Mouse (Mus musculus): ENCODE results near the gene Hsd11b2. TPM values are rescaled to one million over a fixed set of nuclear protein-coding genes. Genes with fewer than 3 reads are reported as not detected.

Hsd11b2 gene
- polyA plus RNA-seq (2015; fragmentation: Nextera tagmentation; extraction: Ambion mirVana), result 7.2 and 9.7 TPM in 2 replicates

DNA sequence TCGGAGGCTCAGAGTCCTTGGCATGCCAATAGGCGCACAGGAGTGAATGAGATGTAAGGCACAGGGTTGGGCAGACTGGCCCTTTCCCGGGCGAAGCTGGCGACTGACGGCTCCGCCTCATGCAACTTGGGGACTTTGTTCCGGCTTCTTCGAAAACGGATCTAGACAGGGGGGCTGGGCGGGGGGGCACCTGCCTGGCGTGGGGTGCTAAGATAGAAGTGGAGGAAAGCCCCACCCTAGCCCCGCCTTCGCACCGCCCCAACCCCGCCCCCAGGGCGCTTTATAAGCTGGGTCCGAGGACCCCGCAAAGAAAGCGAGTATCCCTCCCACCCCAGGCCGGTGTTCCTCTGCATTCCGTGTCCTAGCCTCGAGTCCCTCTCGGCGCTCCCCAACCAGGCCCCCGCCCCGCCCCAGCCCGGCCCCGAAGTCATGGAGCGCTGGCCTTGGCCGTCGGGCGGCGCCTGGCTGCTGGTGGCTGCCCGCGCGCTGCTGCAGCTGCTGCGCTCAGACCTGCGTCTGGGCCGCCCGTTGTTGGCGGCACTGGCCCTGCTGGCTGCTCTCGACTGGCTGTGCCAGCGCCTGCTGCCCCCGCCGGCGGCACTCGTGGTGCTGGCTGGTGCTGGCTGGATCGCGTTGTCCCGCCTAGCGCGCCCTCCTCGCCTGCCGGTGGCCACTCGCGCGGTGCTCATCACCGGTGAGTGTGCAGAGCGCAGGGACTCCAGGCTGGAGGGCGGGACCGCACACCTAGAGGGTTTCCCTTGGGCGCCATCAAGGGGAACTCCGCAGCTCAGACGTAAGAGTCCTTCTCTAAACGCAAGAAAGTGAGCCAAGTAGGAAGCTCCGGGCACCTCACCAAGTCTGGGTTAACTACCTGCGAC, at the start of gene Hsd11b2:
TSS of gene Hsd11b2 (plus strand) at position 320 of the 878 bp plus-strand sequence.
- under 1% methylated on average over 68 of the region's 68 CpGs for WGBS
- ATAC-seq (ENCODE audit: low FRiP score, low read depth), result peak; percentile 64
- no peaks in the 10 kb centered on the region for H3K36me3 ChIP-seq

DNA sequence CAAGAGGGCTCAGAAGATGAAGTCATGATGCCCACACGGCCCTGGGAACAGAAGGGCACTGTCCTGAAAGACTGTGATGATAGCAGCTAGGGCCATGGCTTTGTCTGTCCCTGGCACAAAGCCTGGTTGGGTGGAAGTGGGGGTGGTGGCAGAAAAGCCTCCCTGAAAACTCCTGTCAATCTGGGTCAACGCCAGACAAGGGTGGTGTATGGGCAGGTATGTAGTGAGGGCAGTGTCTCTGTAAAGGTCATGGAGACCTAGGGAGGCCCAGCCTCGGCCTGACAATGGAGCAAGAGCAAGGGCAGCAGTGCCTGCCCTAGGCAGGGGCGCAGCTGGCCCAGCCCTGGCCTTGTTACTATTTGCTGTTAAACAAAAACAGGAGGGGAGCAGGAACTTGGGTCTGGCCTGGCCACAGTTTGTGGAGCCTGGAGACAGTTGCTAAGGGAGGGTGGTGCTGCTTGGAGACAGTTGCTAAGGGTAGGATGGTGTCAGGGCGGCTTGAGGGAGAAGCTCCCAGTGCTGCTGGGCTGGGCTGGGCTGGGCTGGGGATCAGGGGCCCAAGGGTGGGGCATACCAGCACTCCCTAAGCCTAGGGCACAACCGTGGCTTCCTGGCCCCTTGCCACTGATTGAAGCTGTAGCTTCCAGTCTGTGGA, 49.4 kb upstream of the Hsd11b2 start:
- peak overlapping the region; percentile 64 for H3K4me2 ChIP-seq
- H3K4me3 ChIP-seq, result peak overlapping the region; percentile 48
- H3K4me1 ChIP-seq (replicated peaks), result peaks cover 64% of the 10 kb centered on the region
- H3K27ac ChIP-seq (replicated peaks), result peak overlapping the region; percentile 78
- H3K27me3 ChIP-seq, result no peaks in the 10 kb centered on the region
- WGBS, result 13% methylated on average over 6 of the region's 6 CpGs
- peaks cover 5% of the 10 kb centered on the region; the same call in 1 of the 2 replicates for H3K36me3 ChIP-seq
- peak overlapping the region; percentile 64 for H3K9ac ChIP-seq
- no peaks in the 10 kb centered on the region for H3K9me3 ChIP-seq
- peak; percentile 28 for ATAC-seq (ENCODE audit: low FRiP score, low read depth)

More for the DNA sequence above, at the start of gene Hsd11b2:
- Histone ChIP-seq H3K27ac (replicated peaks) (peak within 1 kb of the TSS; percentile 29), H3K4me1 (replicated peaks) (peaks cover 40% of the 10 kb centered on the region), H3K4me2 (peak within 1 kb of the TSS; percentile 98), H3K9ac (peak within 1 kb of the TSS; percentile 42), H3K9me3 (no peaks in the 10 kb centered on the region), H3K4me3 (peak within 1 kb of the TSS; percentile 54), H3K27me3 (peaks cover 5% of the 10 kb centered on the region; the same call in 1 of the 2 replicates)

DNA sequence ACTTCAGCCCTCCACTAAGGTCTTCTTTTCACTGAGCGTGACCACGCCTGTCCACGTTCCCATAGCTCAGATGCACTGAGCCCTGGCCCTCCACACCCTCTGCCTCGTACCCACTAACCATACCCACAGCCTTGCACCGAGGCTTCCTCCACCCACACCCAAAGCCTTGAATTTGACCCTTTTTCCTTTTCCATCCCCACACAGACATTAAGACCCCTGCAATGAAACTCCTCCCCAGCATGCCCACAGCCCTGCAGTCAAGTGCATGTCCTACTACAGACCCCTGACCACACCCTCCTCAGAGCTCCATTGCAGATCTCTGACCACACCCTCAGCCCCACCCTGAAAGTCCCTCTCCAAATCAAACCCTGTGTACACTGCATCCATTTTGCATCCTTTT, 48.7 kb upstream of the Hsd11b2 start:
- 66% methylated on average over 5 of the region's 5 CpGs for WGBS
- H3K36me3 ChIP-seq, result peaks cover 5% of the 10 kb centered on the region; the same call in 1 of the 2 replicates
- peak overlapping the region; percentile 48 for H3K4me3 ChIP-seq
- H3K4me2 ChIP-seq, result peak overlapping the region; percentile 64
- no peaks in the 10 kb centered on the region for H3K27me3 ChIP-seq
- ATAC-seq (ENCODE audit: low FRiP score, low read depth), result no peak
- H3K9me3 ChIP-seq, result no peaks in the 10 kb centered on the region
- peak overlapping the region; percentile 64; the same call in 1 of the 2 replicates for H3K9ac ChIP-seq
- peaks cover 68% of the 10 kb centered on the region for H3K4me1 ChIP-seq (replicated peaks)
- peak overlapping the region; percentile 78 for H3K27ac ChIP-seq (replicated peaks)

DNA sequence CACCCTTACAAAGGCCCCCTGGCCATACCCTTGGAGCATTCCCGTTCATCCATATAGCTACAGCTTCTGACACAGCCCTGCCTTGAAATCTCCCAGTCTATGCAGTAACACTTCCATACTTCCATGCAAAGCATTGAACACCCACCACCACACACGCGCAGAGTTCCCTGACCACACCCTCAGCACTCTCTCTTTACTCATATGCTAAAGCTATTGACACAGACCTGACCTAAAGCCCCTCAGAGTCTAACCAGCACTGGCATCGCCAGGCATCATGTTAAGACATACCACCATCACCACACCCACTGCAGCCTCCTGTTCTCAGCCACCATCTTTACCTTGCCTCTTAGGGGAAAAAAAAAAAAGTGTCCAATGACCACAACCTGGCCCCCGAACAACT, 48.3 kb upstream of the Hsd11b2 start:
- Histone ChIP-seq H3K9ac (peak overlapping the region; percentile 64; the same call in 1 of the 2 replicates), H3K36me3 (peaks cover 5% of the 10 kb centered on the region; the same call in 1 of the 2 replicates), H3K9me3 (no peaks in the 10 kb centered on the region), H3K27me3 (no peaks in the 10 kb centered on the region), H3K4me3 (peak overlapping the region; percentile 48), H3K4me2 (peak overlapping the region; percentile 64), H3K4me1 (replicated peaks) (peaks cover 71% of the 10 kb centered on the region), H3K27ac (replicated peaks) (peak overlapping the region; percentile 78)
- no peak for ATAC-seq (ENCODE audit: low FRiP score, low read depth)
- WGBS, result 57% methylated on average over 5 of the region's 5 CpGs

DNA sequence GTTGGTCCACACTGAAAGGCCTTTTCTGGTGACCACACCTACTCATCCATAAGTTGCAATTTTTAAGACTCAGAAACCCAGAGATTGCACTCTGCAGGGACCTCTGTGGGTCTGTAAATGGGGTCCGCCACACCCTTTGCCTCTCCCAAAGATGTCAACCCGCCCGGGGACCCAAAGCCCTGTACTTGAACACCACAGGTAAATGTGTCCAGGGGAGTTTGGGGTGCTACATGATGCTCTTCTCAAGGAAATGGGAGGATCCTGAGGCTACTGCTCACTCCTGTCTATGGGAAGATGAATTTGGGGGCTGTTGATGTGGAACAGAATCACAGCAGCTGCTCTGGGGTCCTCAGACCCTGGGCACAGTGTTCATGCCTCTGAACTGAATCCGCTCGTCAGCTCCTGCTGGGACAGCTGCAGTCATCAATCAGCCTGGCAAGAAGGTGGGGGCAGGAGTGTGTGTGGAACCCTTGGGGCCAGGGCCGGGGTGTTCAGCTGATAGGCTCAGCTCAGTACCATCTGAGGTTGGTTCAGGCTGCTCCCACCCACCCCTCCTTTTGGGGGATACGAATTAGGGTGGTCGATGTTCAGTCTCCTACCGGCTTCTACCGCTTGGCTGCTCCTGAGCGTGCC, 47.8 kb upstream of the Hsd11b2 start:
- Histone ChIP-seq H3K27ac (replicated peaks) (peak overlapping the region; percentile 78), H3K36me3 (peaks cover 5% of the 10 kb centered on the region; the same call in 1 of the 2 replicates), H3K4me3 (peak overlapping the region; percentile 48), H3K4me1 (replicated peaks) (peaks cover 71% of the 10 kb centered on the region), H3K9ac (peak overlapping the region; percentile 64), H3K4me2 (peak overlapping the region; percentile 64), H3K9me3 (no peaks in the 10 kb centered on the region), H3K27me3 (no peaks in the 10 kb centered on the region)
- ATAC-seq (ENCODE audit: low FRiP score, low read depth), result no peak; the same call in 1 of the 2 replicates
- WGBS, result 20% methylated on average over 11 of the region's 11 CpGs

DNA sequence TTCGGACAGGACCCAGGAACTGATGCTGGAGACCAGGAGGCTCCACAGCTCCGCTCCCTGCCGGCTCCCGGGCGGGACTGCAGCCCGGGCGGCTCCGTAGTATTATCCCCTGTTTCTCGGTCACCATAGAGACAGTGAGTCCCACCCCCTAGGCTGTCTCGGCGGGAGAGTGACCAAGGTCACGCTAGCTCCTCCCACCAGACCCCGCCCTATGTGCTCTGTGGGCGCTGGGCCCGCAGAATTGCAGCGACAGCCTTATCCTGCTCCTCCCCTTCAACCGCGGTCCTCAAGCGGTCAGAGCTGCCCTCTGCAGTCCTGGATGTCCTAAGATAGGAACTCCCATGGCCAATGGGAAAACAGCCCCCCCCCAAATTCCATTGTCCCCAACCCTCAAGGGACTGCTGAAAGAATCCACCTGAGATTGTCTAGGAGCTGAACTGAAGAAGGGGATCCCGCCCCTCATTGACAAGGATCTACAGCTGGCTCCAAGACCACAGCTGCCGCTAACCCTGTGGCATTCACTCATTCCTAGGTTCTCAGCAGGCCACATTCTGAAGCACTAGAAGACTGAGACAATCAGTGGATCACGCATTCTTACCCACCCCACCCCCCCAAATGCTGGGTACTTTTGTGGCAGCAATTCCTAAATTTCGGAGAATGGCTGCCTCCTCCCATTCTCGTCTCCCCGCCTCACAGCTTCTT, 47.1 kb upstream of the Hsd11b2 start, which contains the start of gene Tppp3:
TSS of gene Tppp3 (minus strand) at position 213 of the 702 bp plus-strand sequence.
- WGBS, result 4% methylated on average over 25 of the region's 25 CpGs
- peak within 1 kb of the TSS; percentile 64 for H3K4me2 ChIP-seq
- H3K9me3 ChIP-seq, result no peaks in the 10 kb centered on the region
- peak; percentile 89 for ATAC-seq (ENCODE audit: low FRiP score, low read depth)
- H3K9ac ChIP-seq, result peak within 1 kb of the TSS; percentile 64
- peak within 1 kb of the TSS; percentile 48 for H3K4me3 ChIP-seq
- peaks cover 5% of the 10 kb centered on the region; the same call in 1 of the 2 replicates for H3K36me3 ChIP-seq
- peak within 1 kb of the TSS; percentile 78 for H3K27ac ChIP-seq (replicated peaks)
- peaks cover 66% of the 10 kb centered on the region for H3K4me1 ChIP-seq (replicated peaks)
- H3K27me3 ChIP-seq, result no peaks in the 10 kb centered on the region

DNA sequence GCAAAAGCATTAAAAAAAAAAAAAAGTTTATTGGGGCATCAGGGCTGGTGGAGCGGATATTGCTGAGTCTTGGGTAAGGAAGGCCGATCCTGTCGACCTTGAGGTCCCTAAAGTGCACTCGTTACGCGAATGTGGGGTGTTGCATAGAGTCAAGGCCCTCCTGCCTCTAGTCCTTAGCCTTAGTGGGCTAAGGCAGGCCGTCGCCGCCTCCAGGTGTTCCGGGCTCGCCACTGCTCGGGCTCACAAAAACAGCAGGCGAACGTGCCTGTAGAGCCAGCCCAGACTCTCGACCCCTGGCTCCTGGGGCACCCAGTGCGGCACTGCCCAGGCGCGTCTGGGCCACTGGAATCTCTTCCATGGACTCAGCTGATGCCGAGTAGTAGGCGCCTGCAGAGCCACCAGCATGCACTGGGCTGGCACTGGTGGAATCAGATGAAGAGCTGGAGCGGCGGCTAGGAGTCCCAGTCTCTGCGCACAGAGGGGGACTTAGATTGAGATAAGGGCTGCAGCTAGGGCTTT, 46.1 kb upstream of the Hsd11b2 start:
- no peak for ATAC-seq (ENCODE audit: low FRiP score, low read depth)
- Histone ChIP-seq H3K27me3 (no peaks in the 10 kb centered on the region), H3K27ac (replicated peaks) (no peak overlapping the region), H3K36me3 (peaks cover under 1% of the 10 kb centered on the region; the same call in 1 of the 2 replicates), H3K9ac (no peak overlapping the region), H3K4me2 (no peak overlapping the region), H3K4me3 (no peak overlapping the region), H3K4me1 (replicated peaks) (peaks cover 55% of the 10 kb centered on the region), H3K9me3 (no peaks in the 10 kb centered on the region)
- WGBS, result 32% methylated on average over 23 of the region's 23 CpGs

DNA sequence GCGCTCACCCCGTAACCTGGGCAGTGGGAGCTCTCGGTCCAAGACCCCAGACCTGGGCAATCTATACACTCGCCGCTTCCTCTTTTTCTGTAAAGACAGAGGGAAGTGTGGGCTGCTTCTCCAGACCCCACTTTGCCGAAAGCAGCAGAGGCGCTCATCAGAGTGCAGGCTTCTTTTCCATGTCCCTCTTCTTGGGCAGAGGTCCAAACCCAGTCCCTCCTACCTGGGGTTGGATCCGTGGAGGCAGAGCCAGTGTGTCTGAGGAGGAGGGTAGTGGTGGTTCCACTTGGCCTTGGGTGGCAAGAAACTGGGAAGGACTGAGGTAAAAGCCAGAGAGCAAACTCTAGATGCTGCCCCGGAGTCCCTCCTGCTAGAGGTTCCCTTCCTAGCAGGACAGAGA, 45.6 kb upstream of the Hsd11b2 start:
- Histone ChIP-seq H3K36me3 (no peaks in the 10 kb centered on the region), H3K27ac (replicated peaks) (no peak overlapping the region), H3K9ac (no peak overlapping the region), H3K4me3 (no peak overlapping the region), H3K27me3 (no peaks in the 10 kb centered on the region), H3K4me1 (replicated peaks) (peaks cover 52% of the 10 kb centered on the region), H3K4me2 (no peak overlapping the region), H3K9me3 (no peaks in the 10 kb centered on the region)
- WGBS, result 62% methylated on average over 9 of the region's 9 CpGs
- no peak for ATAC-seq (ENCODE audit: low FRiP score, low read depth)

DNA sequence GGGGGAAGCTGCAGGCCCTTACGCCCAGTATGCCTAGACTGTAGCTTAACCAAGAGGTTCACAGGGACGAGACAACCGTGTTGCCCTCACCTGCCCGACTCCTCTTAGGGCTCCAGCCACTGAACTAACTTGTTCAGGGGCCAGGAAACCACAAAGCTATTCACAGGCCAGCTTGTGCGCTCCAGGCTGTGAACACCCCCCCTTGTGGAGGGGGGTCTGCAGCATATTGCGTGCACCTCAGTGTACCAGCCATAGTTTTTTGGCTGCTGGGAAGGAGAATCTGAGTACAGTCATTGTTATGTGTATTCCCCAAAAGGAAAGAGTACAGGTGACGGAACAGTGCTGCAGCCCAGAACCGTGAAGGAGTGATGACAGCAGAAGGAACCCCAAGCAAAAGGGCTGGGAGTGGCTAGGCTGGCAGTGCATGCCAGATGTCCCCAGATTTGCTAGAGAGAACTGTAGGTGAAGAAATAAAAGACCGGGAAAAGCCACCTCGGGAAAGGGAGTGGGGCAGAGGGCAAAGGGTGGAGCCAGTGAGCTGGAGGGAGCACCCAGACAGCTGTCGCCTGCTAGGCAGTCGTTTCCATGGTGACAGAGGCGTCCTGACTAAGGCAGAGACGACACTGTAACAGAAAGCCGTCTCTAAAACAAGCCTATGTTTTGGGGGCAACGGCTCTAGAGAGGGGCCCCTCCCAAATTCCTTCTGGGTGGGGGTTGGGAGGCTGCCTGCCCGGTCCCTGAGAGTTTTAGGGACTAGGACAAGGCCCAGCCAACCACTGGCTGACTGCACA, 44.5 kb upstream of the Hsd11b2 start:
- Histone ChIP-seq H3K4me1 (replicated peaks) (peaks cover 44% of the 10 kb centered on the region), H3K4me3 (no peak overlapping the region), H3K4me2 (peak overlapping the region; percentile 9; the same call in 1 of the 2 replicates), H3K27me3 (no peaks in the 10 kb centered on the region), H3K27ac (replicated peaks) (peak overlapping the region; percentile 21; the same call in 1 of the 2 replicates), H3K9ac (no peak overlapping the region), H3K36me3 (no peaks in the 10 kb centered on the region; the same call in 1 of the 2 replicates), H3K9me3 (no peaks in the 10 kb centered on the region)
- WGBS, result 25% methylated on average over 17 of the region's 17 CpGs
- no peak for ATAC-seq (ENCODE audit: low FRiP score, low read depth)

DNA sequence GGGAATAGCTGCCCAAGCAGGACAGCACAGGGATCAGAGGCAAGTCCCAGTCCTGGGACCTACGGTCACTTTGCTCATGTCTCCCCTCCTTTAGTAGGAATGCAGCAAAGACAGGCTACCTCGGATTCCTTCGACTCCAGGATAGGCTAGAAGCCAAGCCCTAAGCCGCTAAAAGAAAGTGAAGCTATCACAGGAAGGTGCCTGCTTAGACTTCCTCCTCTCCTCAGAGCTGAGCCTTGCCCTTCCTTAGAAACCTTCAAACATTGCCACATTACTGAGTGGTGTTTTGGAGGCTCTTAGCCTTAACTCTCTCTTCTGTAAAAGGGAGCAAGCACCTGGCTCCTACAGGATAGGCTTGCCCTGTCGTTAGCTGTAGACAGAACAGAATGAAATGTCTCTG, 43.9 kb upstream of the Hsd11b2 start:
- H3K4me1 ChIP-seq (replicated peaks), result peaks cover 38% of the 10 kb centered on the region
- H3K4me2 ChIP-seq, result no peak overlapping the region
- 47% methylated on average over 5 of the region's 5 CpGs for WGBS
- H3K9me3 ChIP-seq, result no peaks in the 10 kb centered on the region
- H3K9ac ChIP-seq, result no peak overlapping the region
- no peak overlapping the region for H3K27ac ChIP-seq (replicated peaks)
- ATAC-seq (ENCODE audit: low FRiP score, low read depth), result no peak
- H3K36me3 ChIP-seq, result no peaks in the 10 kb centered on the region; the same call in 1 of the 2 replicates
- no peaks in the 10 kb centered on the region for H3K27me3 ChIP-seq
- H3K4me3 ChIP-seq, result no peak overlapping the region
